Mouse (Mus musculus) heart, postnatal 0 days (tissue): Measurements from ENCODE around the gene Prkcz.

Experiments used
- CTCF ChIP-seq: IDR thresholded peaks from 2 replicates; pipeline ENCODE4 v1.5.1; 2016; ENCODE audit warnings: antibody characterized with exemption, control low read depth, low read depth
- EP300 ChIP-seq: IDR thresholded peaks from 2 replicates; pipeline ENCODE4 v1.6.1; 2016; ENCODE audit warnings: antibody characterized with exemption, low read depth

DNA sequence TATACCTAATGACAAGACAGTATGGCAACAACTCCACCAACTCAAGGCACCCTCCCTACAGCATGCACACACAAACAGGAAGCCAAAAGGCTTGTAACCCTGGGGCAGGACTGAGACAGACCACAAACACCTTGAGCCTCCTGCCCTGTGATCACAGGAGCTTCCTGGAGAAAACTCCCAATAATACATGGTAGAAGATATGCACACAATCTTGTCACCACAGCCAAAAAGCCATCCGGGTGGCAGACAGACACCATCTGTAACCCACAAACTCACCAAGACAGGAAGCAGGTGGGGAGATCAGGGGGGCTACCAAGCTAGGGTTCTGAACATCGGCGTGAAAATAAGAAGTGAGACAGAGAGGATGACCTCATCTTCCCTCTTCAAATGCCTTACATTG lies 8.6 kb downstream of the Prkcz start:
- TF ChIP-seq CTCF (no peak), EP300 (no peak)
